Mouse (Mus musculus): ENCODE data around the gene Igf1r. TPM values are rescaled to one million over a fixed set of nuclear protein-coding genes. Genes with fewer than 3 reads are reported as not detected.

Gene Igf1r
- total RNA-seq, 2 experiments from 2014 or later = 52.7 to 54.3 TPM

DNA sequence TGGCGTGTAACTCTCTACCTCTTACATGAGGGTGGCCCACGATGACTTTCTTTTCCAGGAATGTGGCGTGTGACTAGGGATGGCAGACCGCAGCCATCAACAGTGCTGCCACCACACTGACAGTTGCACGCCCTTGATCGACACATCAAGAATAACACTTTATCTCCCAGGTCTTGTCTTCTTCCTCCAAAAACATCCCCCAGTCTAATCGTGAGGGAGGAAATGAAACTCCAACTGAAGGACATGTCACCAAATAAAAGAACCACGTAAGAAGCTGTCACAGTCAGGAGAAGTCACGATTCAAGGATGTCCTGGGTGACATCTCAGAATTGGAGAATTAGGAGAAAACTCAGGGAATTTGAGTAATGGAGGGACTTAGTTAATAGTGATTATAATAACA lies 8.8 kb upstream of the Igf1r start:
- TF ChIP-seq CTCF (IDR thresholded peaks at IDR 0.05) = no peak
- intact Hi-C loops (cut with DNase I) = loop anchor here (2.0 kb wide), 1 partner anchor 15 kb away; no protein-coding TSS in a partner anchor
- Histone ChIP-seq H3K4me3 (no peak overlapping the region), H3K27ac (no peak overlapping the region)
- no peak for DNase-seq (ENCODE audit: extremely low spot score in 1 of 2, low spot score in 2 of 2)

DNA sequence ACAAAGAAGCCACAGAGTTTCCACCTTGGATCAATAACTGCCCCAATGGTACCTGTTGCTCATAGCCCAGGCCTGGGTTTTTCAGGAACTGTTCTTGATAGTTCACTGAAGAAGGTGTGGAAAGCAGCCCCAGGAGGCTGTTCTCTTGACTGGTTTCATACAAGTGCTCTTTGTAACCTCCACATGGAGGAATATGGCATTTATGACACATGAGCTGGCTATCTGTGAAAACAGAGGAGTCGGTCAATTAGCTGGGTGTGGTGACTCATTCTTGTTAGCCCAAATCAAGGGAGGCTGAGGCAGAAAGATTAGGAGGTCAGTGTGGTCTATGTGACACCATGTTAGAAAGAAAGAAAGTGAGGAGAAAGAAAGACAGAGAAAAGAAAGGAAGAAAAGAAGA lies 5.7 kb upstream of the Igf1r start:
- TF ChIP-seq CTCF (IDR thresholded peaks at IDR 0.05) = no peak
- H3K27ac ChIP-seq = no peak overlapping the region
- DNase-seq (ENCODE audit: extremely low spot score in 1 of 2, low spot score in 2 of 2) = no peak
- H3K4me3 ChIP-seq = no peak overlapping the region
- intact Hi-C loops (cut with DNase I) = no loop called here

DNA sequence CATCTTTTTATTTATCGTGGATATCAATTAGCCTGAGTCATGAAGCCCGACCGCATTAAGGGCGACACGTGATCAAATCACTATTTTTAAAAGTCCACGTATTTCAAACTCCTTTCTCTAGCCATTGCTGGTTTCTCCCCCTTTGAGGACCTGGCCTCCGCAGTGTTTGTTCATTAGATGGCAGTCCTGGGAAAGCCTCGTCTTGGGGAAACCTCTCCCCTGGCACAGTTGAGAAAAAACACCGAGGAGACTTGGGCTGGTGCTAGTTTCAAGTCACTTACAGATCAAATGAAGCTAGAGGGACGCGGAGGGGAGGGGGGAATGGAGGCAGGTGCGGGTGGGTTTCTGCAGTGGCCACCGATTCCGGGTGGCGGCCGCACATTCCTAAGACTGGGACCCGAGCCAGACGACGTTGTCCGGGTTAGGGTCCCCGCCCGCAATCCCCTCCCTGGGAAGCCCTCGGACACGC lies 2.2 kb upstream of the Igf1r start:
- TF ChIP-seq CTCF (IDR thresholded peaks at IDR 0.05) = no peak
- Histone ChIP-seq H3K4me3 (peak overlapping the region; percentile 92), H3K27ac (peak overlapping the region; percentile 95)
- DNase-seq (ENCODE audit: extremely low spot score in 1 of 2, low spot score in 2 of 2) = no peak
- intact Hi-C loops (cut with DNase I) = loop anchor here (1.0 to 5.0 kb wide), 6 partner anchors 66 to 406 kb away; no protein-coding TSS in a partner anchor

DNA sequence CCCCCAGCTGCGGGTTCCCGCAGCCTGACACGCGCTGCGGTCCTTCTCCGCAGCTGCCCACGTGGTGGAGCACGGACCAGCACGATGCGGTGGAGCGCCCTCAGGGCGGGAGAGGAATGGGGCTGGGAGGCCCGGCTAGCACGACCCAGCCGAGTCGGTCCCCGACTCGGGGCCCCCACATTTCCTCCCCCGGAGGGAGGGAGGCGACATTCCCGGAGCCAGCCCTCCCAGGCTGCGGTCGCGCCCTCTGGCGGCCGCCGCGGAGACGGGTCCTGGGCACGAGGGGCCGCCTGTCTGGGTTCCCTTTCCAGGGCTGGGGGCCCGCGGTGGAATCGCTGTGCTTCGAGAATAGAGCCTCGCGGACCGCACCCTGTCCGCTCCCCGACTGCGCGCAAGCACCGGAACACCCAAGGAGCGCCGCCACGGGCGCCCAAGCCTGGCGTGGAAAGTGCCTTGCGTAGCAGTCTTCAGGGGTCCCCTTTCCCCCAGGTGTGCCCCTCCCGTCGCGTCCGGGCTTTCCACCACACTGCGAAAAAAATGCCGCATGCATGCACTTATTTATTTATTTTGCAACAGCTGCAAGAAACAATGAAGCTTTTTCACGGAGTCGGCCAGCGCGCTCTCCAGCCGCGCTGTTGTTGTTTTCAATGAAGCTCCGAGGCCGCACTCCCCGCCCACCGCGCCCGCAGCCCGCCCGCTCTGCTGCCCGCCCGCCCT lies 1.7 kb upstream of the Igf1r start:
- peak overlapping the region; percentile 92 for H3K4me3 ChIP-seq
- DNase-seq (ENCODE audit: extremely low spot score in 1 of 2, low spot score in 2 of 2) = peak; percentile 83 to 84
- TF ChIP-seq CTCF (IDR thresholded peaks at IDR 0.05) = peak; percentile 96
- intact Hi-C loops (cut with DNase I) = loop anchor here (1.0 to 5.0 kb wide), 9 partner anchors 40 to 406 kb away; no protein-coding TSS in a partner anchor
- peak overlapping the region; percentile 95 for H3K27ac ChIP-seq

DNA sequence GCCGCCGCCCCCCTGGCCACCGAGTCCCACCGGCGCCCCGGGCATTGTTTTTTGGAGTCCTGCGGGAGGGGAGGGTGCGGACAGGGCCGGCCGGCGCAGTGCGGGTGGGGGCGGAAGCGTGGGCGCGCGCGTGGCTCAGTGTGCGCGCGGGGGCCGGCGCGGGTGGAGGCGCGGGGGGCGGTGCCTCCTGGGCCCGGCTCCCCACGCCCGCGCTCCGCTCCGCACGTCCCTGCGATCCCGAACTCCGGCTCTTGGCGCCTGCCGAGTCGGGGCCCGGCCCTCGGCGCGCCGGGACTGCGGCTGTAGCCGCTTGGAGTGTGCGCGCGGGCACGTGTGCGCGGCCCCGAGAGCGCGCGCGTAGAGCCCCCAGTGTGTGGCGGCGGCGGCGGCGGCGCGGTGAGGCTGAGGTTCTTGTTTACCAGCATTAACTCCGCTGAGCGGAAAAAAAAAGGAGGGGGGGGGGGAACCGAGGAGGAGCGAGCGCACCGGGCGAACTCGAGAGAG lies 1.0 kb upstream of the Igf1r start:
- intact Hi-C loops (cut with DNase I) = loop anchor here (1.0 to 5.0 kb wide), 8 partner anchors 40 to 405 kb away; no protein-coding TSS in a partner anchor
- peak overlapping the region; percentile 99 for H3K27ac ChIP-seq
- peak; percentile 94 to 97 for DNase-seq (ENCODE audit: extremely low spot score in 1 of 2, low spot score in 2 of 2)
- TF ChIP-seq CTCF (IDR thresholded peaks at IDR 0.05) = no peak
- H3K4me3 ChIP-seq = peak overlapping the region; percentile 92

DNA sequence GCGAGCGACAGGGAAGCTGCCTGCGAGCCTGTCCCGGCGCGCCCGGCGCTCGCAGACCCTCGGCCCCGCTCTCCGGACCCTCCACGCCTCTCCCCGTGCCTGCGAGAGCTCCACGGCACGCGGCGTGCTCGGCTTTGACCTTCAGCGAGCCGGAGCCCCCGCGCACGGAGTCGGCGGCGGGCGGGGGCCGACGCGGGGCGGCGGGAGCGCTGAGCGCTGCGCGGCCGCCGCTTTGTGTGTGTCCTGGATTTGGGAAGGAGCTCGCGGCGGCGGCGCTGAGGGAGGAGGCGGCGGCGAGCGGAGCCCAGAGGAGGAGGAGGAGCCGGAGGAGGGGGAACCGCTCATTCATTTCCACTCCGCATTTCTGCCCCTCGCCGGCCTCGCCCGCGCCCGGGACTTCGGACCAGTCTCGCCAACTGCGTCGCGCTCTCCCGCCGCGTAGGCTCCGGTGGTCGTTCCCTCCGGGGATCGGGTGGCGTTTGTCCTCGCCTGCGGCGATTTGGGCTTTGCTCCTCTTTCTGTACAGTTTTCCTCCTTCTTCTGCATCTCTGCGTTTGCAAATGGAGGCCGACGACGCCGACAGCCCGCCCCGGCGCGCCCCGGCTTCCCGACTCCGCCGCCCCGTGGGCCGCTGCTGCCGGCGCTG lies 468 bp upstream of the Igf1r start:
- Histone ChIP-seq H3K4me3 (peak overlapping the region; percentile 92), H3K27ac (peak overlapping the region; percentile 99)
- intact Hi-C loops (cut with DNase I) = loop anchor here (5.0 kb wide), 1 partner anchor 95 kb away; no protein-coding TSS in a partner anchor
- no peak for TF ChIP-seq CTCF (IDR thresholded peaks at IDR 0.05)
- DNase-seq (ENCODE audit: extremely low spot score in 1 of 2, low spot score in 2 of 2) = peak; percentile 80 to 83

DNA sequence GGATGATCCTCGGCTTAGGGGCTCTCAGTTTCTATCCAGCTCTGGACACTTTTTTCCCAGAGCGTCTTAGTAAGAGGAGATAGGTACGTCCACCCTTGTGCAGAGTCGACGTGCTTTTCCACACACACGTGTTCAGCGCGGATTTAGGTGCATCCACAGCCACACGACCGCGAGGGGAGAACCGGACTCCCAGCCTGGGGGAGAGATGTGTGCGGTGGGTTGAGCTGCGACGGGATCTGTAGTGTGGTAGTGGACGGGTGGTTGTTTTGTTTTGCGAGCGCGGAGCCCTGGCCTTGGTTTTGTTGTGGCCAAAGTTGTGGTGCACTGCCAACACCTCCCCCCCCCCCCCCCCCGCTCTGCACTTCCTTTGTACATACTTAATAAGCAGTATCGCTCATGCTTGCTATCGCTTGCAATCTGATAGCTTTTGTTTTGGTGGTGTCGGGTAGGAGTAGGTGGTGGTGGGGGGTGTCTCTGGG lies 1.2 kb downstream of the Igf1r start:
- intact Hi-C loops (cut with DNase I) = loop anchor here (5.0 kb wide), 1 partner anchor 93 kb away; no protein-coding TSS in a partner anchor
- Histone ChIP-seq H3K27ac (peak overlapping the region; percentile 99), H3K4me3 (peak overlapping the region; percentile 92)
- DNase-seq (ENCODE audit: extremely low spot score in 1 of 2, low spot score in 2 of 2) = no peak
- no peak for TF ChIP-seq CTCF (IDR thresholded peaks at IDR 0.05)

DNA sequence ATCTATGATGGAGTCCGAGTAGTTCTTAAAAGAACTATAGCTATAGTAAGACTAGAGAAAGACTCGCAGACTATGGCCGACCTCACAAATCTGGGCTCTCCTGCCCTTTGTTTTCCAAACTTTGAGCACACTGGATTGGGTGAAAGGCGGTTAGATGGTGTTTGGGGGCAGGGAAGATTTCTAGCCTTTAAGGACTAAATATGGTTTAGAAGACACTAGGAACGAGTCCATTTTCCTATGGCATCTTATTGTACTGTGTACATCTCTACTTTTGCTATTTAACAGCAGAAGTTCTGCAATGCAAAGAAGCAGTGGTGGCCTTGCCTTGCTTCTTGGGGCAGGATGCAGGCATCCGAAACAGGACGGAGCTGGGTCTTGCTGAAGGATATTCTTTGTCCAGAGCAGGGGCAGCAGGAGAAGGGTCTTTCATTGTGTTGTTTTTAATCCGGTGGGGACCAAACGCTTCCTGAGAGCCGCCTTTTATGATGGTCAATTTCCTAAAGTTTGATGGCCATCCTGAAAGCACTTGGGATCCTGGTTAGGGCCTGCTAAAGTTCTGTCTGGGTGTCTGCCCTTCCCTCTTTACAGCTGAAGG lies 2.1 kb downstream of the Igf1r start:
- peak overlapping the region; percentile 92 for H3K4me3 ChIP-seq
- no peak for TF ChIP-seq CTCF (IDR thresholded peaks at IDR 0.05)
- intact Hi-C loops (cut with DNase I) = loop anchor here (5.0 kb wide), 1 partner anchor 93 kb away; no protein-coding TSS in a partner anchor
- H3K27ac ChIP-seq = peak overlapping the region; percentile 38; the same call in 1 of the 2 replicates
- DNase-seq (ENCODE audit: extremely low spot score in 1 of 2, low spot score in 2 of 2) = no peak

DNA sequence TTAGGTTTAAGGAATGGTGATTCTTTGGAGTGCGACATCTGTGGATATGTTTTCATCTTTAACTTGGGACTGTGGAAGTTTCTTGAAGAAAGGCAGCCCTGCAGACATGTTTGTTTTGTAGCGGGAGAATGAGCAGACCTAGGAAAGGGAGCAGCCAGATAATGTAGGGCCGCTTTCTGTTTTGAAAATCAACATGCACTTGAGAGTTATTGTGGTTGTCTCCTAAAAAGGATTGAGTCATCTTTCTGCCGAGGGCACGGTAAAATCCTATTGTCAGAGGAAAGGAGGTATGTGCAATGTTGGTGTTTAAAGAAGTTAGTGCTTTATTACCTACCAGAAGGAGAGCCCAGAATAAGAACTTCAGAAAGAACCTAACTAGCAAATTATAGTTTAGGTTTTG lies 2.6 kb downstream of the Igf1r start:
- intact Hi-C loops (cut with DNase I) = no loop called here
- Histone ChIP-seq H3K27ac (peak overlapping the region; percentile 38; the same call in 1 of the 2 replicates), H3K4me3 (peak overlapping the region; percentile 92)
- no peak for TF ChIP-seq CTCF (IDR thresholded peaks at IDR 0.05)
- DNase-seq (ENCODE audit: extremely low spot score in 1 of 2, low spot score in 2 of 2) = no peak

DNA sequence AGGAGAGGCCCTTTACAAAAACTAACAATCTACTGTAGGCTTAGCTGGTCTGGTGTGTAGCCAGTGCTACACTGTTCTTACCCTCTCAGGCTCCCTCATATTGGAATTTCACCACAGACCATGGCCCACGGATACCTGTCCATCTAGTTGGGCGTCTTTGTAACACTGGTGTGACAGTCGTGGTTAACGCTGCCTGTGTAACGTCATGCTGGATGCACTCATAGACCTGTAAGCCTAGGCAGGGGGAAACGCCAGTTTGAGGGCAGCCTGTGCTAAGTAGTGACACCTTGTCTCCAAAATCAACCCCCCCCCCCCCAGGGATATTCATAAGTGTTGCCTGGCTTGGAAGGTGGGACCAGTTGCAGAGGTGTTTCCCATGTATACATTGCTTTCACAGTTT lies 4.7 kb downstream of the Igf1r start:
- DNase-seq (ENCODE audit: extremely low spot score in 1 of 2, low spot score in 2 of 2) = no peak
- no peak overlapping the region for H3K27ac ChIP-seq
- TF ChIP-seq CTCF (IDR thresholded peaks at IDR 0.05) = no peak
- intact Hi-C loops (cut with DNase I) = no loop called here
- H3K4me3 ChIP-seq = no peak overlapping the region; the same call in 1 of the 2 replicates

DNA sequence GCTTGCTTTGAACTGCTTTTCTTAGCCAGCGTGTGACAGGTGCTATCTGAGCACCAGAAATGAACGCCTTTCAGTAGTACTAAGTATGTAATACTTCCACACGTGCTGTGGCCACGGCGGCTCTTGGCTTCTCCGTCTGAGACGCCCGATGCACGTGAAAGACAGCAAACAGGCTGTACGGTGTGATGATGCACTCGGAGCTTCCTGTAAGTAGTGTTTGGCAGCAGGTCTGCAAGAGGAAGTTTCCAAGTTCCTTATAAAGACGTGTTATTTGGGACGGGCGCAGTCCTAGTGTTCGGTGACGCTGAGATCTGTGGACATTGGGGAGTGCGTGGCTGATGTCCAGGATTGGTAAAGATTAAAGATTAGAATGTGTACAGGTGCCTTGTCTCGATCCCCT lies 5.4 kb downstream of the Igf1r start:
- no peak for DNase-seq (ENCODE audit: extremely low spot score in 1 of 2, low spot score in 2 of 2)
- Histone ChIP-seq H3K4me3 (peak overlapping the region; percentile 23; the same call in 1 of the 2 replicates), H3K27ac (no peak overlapping the region)
- intact Hi-C loops (cut with DNase I) = no loop called here
- no peak for TF ChIP-seq CTCF (IDR thresholded peaks at IDR 0.05)
